Mouse (Mus musculus): ENCODE measurements around the gene Tmem161b.
A peak's percentile ranks its signal among the peaks of the same experiment; 100 is the strongest.
"Not testable (repeated sequence)": the region's sequence is repeated elsewhere in the genome, so short reads cannot be mapped to it uniquely, and the experiment has no call there.

Tmem161b gene

DNA sequence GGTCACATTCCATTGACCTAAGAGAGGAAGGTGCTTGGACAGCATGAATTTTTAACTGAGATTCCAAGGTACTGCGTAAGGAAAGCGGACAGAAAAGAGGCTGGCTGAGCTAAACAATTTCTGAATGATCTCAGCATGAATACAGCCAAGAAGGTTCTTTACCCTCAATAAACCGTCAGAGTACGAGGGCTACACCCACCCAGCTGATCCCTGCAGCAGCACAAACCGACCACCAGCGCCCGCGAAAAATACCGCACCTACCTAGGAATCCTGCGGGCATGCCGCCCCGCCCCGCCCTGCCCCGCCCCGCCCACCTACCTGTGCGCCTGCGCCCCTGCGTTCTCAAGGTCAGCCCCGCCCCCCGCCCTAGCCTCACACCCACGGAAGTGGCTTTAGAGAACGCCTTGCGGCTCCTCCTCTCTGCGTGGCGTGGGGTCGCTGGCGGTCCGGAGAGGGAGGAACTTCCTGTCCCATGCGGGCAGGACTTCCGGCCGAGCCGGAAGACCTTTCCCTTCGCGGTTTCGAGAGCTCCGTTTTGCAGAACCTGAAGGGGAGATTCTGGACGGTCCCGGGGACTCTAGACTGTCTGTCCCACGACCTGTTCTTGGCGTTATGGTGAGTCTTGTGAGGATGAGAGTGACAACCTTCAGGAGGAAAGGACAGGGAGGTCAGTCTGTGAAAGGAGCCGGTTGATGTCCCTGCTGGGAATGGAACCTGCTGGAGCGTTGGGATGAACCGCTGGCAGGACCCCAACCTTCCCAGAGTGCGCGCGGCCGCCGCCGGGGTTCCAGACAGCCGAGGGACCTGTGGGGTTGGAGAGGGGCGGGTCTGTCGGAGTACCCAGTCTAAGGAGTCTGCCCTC, at the start of gene Tmem161b:
Gene Tmem161b (plus strand): TSS at position 477 of the 862 bp plus-strand sequence.
- peak; percentile 93 for DNase-seq

DNA sequence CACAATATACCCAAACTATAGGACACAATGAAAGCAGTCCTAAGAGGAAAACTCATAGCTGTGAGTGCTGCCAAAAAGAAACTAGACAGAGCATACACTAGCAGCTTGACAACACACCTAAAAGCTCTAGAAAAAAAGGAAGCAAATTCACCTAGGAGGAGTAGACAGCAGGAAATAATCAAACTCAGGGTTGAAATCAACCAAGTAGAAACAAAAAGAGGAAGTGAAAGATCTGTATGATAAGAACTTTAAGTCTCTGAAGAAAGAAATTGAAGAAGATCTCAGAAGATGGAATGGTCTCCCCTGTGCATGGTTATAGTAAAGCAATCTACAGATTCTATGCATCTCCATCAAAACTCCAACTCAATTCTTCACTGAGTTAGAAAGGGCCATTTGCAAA, 36.3 kb upstream of the Tmem161b start:
- DNase-seq: not testable (repeated sequence)

DNA sequence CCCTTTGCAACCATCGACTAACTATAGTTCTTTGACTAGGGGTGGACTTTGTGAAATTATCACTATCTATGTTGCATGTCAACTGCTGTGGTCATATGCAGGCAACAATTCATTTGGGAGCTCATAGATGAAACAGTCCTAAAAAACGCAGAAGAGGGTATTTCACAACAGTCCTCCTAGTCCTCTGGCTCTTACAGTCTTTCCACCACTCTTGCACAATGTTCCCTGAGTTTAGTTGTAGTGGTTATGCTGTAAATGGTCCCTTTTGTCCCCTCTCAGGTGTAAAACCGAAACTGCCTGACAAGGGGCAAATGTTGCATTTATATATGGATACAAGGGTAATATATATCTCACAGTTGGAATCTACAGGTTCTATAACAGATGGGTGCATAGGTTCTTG, 29.4 kb upstream of the Tmem161b start:
- no peak for DNase-seq

DNA sequence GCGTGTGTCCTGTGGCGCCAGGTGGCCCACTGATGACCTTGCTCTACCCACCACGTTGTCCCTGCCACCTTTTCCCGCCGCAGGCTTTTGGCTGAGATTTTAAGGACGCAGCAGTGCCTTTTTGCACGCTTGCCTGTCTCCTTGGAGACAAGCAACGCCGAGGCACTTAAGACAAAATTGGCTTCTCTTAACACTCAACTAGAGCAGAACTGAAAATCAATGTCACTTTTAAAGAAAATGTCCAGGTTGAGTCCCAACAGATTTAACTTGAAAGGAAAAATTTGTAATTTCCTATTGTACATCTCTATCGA, 541 bp downstream of the Tmem161b start:
- DNase-seq: no peak

DNA sequence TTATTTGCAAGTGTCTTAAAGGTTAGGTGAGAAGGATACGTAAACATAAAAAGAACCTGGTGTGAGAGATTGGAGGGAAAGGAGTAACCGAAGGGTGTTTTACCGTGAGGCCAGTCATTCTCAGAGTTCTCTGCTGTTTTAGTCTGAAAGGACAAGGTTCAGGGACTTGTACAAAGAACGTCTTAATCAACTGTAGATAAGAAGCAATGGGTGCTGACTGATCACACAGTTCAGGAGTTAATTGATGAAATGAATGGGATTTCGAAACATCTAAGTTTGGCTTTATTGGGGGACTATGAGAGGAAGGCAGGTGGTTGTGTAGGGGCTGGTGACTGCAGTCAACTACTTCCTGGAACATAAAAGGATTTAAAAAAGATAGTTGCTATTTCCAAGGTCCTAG, 922 bp downstream of the Tmem161b start:
- DNase-seq: no peak

DNA sequence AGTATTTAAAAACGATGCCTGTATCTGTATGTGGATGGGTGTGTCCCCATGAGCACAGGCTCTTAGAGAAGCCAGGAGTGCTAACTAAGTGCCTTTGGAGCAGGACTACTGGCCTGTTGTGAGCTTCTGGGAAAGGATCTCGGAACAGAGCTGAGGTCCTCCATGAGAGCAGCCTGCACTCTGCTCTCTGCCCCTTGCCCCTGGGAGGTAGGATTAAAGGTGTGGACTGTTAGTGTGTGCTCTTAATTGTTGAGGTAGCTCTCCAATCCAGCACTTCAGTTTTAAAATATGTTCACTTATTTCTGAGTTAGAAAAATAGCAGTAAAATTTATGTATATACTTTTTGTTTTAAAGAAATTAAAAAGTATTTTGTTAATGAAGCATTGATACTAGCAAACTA, 11.9 kb downstream of the Tmem161b start:
- no peak for DNase-seq

DNA sequence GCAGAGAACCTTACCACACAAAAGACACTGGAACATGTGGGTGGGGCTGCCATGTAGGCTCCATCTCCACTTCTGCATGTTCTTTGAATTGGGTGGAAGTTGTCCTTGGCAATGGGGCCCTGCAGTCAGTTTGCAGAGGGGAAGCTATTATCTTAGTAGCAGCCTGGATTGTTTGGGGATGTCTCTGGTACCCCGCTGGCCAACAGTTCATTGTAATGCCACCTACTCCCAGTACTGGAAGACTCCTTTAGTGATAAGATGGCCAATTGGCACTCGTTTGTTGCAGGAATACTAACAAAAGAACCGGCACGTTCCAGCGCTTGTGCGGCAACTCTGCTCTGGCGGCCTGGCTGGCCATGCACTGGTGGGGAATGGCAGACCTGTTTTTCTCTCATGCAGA, 14.7 kb downstream of the Tmem161b start:
- DNase-seq: no peak

DNA sequence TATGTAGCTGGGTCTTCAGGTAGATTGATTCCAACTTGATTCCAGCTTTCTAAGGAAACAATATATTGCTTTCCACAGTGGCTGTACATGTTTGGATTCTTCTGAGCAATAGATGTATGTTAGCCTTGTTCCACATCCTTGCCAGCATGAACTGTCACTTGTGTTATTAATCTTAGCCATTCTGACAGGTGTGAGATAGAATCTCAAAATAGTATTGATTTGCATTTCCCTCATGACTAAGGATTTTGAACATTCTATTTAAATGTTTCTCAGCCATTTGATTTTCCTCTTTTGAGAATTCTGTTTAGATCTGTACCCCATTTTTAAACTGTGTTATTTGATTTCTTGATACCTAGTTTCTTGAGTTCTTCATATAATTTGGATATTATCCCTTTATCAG, 16.1 kb downstream of the Tmem161b start:
- DNase-seq: no peak

DNA sequence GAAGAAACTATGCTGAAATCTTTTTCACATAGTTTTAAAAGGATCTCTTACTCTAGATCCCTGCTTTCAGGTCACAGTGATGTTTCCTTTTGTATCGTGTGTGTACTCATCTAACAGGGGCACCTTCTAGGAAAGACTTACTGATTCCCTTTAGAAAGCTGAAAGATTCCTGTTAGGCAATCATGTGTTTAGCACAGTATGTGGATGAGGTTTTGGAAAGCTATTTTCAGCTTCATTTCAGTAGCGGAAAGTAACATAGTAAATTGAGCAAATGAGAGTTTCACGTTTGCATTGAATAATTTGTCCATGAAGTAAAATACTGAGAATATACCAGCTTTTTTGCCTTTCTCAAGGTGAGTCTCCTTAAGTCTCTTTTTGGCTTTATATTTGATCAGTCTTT, 26.0 kb downstream of the Tmem161b start:
- no peak for DNase-seq

DNA sequence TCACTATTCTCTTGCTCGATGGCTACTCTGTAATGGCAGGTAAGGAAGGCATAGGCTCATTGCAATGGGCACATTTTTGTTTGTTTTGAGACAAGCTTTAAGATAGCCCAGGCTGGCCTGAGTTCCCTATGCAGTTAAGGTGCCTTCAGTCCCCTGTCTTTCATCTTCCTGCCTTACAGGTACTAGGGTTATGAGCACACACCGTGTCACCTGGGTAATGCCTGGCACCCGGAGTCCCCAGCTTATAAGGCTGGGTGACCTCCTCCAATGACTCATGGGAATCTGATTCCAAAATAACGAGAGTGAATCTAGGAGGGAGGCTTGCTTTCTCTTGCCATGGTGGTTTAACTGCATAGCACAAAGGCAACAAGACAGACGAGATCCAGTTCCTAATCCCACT, 29.2 kb downstream of the Tmem161b start:
- DNase-seq: no peak

DNA sequence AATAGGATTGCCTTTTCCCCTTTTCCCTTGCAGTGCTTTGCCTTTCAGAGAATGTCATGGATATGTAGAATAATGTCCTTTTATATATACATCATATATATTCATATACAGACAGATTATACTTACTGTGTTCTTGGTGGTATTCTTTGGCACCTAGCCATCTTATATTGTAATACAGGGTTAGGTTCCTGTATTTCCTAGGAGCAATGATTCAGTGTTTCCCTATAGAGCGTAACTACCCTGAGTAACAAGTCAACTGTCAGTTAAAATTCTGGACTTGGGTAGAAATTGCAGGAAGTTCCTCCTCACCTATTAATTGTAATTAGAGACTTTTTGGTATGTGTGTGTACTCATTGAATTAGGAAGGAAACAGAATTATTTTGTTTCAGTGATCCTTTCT, 33.0 kb downstream of the Tmem161b start:
- no peak for DNase-seq

DNA sequence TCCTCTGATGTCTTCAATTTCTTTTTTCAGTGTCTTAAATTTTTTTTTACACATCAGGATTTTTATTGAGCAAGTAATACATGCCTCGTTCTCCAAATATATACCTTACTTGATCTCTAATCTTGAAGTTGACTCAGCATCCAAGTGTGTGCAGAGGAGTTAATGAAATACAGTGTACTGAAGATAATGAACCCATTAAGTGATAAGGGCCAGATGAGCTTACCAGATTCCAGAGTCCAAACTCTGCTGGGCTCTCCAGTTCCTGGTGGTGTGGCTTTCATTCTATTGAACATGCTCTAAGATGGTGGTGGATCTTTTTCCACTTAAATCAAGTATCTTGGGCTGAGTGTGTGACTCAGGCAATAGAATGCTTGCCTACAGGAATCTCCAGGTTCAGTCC, 42.3 kb downstream of the Tmem161b start:
- DNase-seq: not testable (repeated sequence)

DNA sequence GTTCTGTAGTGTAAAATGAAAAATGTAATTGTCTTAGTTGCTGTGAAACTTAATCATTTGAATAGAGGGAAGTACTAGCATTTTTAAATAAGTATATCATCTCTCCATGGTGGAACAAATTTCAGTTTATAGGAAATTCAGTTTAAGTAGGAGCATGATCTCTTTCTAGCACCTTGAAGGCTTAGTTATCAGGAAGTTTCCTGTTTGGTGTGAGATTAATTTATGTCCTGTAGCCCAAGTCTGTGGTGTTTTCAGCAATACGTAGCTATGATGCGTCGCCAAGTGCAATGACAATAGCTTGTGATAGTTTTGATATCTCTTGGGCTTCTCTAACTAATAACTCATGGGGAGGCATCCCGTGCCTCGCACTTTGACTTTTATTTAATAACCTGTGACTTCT, 54.1 kb downstream of the Tmem161b start:
- DNase-seq: no peak

DNA sequence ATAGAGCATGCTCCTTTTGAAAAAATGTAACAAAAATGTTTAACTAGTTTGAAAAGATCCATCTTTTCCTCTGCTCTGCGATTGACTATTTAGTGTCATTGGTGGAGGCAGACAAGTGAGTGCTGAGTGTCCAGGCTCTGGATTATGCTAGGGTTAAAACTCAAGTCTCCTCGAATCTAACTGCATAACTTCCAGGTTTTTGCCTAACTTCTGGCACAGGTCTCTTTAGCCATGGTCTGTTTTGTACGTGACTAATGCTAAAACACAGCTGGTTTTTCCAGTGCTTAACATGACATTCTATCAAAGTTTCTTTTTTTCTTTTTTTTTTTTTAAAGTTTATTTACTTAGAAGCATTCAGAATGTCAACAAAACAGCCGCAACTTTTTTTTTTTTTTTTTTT, 58.3 kb downstream of the Tmem161b start:
- DNase-seq: peak; percentile 4

DNA sequence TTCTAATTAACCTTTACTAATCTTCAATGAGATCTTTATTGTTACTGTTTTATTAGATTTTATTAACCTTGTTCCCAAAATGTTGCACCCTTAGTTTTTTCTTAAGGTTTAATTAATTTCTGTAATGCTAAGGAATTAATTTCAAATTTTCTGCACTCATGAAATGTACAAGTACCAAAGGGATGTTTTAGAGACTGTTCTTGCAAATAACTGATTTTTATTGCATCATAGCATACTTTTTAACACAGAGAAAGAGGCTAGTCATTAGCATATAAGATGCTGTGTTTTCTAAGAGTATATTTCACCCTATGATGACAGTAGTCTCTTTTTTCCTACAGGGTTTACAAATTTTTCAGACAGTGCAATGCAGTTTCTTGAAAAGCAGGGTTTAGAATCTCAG, 60.9 kb downstream of the Tmem161b start:
- DNase-seq: no peak

DNA sequence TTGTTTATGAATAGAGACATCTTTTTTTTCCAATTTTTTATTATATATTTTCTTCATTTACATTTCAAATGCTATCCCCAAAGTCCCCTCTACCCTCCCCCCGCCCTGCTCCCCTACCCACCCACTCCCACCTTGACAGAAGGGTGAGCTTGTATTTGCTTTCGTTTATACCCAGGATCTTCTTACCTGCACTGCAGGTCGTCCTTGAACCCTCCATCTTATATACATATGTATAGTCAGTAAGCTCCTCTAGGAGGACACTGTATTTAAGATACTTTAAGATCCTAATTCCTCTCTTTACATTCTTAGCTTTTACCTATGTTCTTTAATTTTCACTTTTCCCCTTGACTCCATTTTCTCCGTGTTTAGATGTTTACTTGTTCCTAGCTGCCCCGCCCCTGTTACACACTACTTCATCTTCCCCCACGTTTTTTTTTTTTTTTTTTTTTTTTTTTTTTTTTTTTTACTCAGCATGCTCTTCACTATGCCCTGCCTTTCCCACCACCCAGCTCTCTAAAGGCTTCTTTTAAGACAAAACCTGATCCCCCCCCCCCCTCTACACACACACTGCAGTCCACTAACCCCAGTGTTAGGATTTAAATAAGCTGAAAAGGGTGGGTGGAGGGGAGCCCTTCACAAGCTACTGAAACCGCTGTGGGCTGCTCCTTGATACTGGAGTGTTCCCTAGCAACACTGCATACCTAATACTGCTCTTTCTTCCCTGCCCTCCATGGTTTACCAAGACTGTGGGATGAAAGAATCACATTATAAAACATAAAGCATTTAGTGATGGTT, 62.9 kb downstream of the Tmem161b start:
- no peak for DNase-seq

DNA sequence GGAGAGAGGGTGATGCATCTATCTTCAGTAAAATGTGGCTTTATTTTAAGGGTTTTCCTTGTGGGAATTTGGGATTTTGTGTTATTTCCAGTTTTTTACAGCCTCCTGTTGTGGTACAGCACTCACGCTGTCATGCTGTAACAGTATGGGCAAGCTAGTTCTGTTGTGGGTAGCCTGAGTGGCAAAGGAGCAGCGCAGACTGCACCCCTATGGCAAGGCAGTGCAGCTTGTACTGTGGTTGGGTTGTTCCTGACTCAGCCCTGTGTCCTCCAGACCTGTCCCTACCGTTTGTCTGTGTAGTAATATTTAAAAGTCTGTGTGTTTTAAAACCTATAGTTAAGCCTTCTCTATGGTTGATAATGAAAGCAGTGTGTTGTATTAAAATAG, 63.5 kb downstream of the Tmem161b start:
- no peak for DNase-seq

DNA sequence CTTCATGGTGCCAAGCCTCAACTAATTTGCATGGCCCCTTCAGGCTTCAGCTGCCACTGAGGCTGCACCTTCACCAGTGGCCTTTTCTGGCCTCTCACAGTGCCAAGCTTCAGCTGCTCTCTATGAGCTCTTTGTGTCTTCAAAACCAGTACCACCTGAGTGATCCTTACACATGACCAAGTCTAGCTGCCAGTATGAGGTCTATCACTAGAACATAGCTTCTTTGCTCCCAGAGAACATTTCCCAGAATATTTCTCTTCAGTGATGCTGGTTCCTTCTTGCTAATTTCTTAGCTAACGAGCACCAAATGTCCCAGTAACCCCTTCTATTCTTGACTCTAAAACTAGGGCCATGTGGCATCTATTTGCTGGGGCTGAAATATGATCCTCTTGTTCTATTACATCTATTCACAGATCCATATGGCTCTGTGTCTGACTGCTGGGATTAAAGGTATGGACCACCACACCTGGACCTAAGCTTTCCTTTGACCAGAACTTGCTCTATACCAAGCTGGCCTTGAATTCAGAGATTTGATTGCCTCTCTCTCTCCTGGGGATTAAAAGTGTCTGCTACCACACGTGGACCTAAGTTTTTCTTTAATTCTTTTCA, 77.5 kb downstream of the Tmem161b start:
- DNase-seq: no peak

DNA sequence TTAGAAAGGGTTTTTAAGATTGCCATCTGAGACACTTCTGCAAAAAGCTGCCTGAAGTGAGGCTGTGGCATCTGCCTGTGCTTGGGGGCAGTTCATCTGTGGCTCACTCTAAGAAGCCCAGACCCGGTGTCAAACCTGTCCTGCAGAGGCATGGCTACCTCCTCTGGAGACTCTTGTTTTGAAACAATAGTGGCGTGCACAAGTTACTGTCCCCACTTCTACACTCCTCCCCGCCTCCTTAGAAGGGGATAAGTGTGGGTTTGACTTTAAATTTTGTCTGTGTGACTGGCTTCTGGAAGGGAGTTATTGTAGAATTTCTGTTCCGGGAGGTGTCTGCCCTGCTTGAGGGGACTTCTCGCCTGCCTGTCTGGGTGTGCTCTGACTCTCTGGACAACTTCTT, 121.2 kb downstream of the Tmem161b start:
- no peak for DNase-seq

DNA sequence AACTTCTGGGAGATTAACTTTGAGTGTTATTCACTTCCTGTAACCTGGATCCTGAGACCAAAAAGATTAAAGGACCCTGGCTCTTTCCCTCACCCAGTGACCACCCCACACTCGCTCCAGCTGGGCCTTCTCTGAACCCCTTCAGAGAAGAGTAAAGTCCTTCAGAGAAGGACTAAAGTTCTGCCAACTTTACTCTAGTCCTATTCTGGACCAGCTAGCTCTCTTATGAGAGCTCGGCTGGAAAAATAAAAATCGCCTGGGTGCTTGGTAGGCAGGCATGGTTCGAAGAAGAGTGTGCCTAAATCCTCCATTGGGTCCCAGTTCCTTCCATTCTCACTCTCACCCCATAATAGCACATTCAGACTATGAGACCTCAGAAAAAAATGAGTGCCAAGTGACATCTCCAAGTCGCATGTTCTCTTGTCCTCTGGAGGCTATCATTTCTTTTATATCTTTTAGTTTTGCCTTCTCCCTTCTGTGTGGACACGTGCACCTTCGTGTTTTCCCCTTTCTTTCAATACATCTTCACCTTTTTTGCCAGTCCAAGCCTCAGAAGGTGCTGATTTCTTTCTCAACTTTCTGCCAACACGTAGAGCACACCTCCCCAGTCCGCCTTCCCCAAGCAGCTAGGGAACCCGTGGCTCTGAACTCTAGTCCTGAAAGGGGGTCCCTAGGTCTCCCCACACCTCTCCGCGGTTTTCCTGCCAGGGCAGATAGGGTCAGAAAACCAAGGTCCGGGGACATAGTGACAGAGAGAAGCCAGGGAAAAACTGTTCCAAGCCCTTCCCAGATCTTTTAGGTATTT, 121.8 kb downstream of the Tmem161b start:
- no peak for DNase-seq

DNA sequence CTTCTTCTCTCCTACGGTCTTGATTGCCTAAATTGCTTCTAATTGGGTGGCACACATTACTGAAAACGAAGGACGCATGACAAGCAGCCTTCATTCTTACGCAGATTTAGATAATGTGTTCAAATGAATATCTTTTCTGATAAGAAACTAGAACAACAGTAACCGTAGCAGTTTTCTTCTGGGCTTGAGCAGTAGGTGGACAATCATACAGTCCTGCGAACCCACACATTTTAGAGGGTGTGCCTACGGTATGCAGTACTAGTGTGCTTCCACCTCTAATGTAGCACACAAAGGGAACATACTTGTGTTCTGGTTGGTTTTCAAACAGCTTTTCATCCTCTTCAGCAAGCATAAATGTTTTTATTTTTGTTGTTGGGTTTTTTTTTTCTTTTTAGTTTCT, 122.6 kb downstream of the Tmem161b start:
- DNase-seq: no peak

DNA sequence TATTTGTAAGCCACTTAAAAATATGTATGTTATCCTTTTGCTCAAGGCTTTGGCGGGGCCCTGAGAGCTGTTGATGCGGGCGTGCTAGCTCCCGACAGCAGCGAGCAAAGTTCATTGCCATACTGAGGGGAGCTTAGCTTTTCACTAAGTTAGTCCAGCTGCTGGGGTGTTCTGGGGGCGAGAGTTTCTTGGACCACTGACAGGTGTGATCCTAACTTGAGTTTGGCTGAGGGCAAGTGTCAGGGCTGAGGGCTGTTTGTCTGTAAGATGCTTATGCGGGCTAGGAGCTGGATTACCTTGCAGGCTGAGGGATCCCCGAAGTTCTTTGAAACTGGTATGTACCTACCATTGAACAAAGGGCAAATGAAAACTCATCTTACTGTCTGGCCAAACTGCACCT, 123.0 kb downstream of the Tmem161b start:
- no peak for DNase-seq
